Mouse (Mus musculus) heart, adult 18-20 months (tissue): ENCODE data around the gene Aldh18a1. TPM values are rescaled to one million over a fixed set of nuclear protein-coding genes. Genes with fewer than 3 reads are reported as not detected.

Experiments used
- DNase-seq, 2 experiments: peaks; one replicate each; pipeline ENCODE4 v3.0.0; 2021 to 2022; ENCODE audit warnings: mixed read lengths in 1 of 2
- total RNA-seq, 2 experiments: library from RNA; stranded (reverse); gene quantifications; 2 replicates each; pipeline ENCODE4 v1.2.3; 2021

Aldh18a1 gene
- total RNA-seq, 2 experiments from 2014 or later, result 6.4 to 7.9 TPM

DNA sequence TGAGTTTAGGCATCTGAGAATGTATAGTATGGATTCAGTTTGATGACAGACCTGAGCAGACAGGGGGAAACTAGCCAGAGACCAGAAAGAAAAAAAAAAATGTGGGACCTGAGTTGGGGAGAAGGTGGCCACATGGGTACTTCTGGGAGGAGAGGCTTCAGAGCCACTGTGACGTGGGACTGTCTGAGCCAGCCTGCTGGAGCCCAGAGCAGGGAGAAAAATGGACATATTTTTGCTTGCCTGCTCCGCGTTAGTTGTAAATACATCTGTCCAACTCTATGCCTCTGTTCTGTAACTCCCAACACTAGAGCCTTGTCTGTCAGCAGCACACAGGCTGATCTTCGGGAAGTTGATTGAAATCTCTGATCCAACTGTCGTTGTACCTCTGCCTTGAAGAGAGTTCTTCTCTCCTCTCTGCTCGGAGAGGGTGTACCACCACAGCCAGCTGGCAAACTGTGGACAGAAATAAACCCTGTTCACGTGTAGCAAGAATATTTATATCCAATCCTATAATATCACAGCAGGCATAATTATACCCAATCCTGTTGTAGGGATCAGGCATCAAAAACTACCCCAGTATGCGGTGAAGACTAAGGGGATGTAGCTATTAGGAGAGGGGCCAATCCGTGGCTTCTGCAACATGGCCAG lies 61.8 kb downstream of the Aldh18a1 start:
- DNase-seq, result no peak

GRCm38 (mm10) chr19:40523431-40524005 lies 64.7 kb downstream of the Aldh18a1 start:
- DNase-seq, result no peak

GRCm38 (mm10) chr19:40520403-40520802 lies 67.9 kb downstream of the Aldh18a1 start:
- DNase-seq, result no peak

DNA sequence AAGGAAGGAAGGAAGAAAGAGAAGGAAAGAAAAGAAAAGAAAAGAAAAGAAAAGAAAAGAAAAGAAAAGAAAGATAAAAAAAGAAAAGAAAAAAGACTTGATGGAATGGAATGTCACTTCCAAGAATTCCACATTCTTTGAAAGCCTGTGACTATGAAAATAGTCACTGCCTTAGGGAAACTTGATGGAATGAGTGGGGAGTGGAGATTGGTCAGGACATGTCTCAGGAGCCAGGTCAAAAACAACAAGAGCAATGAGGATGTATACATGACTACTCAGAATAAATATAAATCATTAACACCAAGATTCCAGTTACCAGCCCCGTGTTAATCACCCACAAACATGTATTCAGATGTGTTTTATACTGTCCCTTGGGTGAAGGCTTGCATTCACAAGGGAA lies 69.6 kb downstream of the Aldh18a1 start:
- no peak for DNase-seq

DNA sequence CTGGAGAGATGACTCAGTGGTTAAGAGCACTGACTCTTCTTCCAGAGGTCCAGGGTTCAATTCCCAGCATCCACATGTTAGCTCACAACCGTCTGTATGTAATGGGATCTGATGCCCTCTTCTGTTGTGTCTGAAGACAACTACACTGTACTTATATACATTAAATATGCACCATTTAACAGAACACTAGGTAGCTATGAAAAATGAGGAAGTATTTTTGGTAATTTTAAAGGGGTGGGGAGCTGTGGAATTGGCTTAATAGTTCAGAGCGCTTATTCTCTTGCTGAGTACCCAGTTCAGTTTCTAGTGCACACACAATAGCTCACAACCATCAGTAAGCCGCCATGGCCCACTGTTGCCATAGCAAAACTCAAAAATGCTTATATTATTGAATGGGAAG lies 72.7 kb downstream of the Aldh18a1 start:
- DNase-seq, result no peak

DNA sequence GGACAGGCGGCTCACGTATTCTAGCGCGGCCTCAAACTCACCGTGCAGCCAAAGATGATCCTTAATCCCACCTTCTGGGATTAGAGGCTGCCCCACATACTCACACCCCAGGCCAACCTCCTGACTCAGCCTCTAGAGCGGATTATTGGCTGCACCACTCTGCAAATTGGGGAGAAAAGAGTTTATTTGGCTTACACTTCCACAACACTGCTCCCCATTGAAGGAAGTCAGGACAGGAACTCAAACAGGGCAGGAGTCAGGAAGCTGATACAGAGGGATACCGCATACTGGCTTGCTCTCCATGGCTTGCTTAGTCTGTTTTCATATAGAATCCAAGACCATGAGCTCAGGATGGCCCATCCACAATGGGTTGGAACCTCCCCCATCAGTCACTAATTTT lies 73.9 kb downstream of the Aldh18a1 start:
- no peak for DNase-seq

DNA sequence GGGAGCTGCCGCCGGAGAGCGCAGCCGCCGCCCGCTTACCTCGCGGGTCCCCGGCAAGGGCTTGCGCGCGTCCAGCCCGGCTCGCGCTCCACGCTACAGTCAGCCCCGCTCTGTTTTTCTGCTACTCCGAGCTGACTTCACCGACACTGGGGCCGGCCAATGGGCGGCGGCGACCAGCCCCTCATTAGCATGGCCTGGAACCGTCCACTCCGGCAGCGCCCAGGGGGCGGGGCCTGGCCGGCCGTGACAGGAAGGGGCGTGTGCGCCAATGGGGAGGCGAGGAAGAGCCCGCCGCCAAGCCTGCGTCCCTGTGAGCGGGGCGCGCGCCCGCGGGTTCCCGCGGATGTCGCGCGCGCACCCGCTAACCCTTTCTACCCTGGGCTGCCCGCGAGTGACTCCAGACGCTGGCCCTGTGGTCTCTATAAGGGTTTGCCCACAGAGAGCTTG lies 74.6 kb downstream of the Aldh18a1 start, which contains the start of gene Sorbs1:
Sorbs1 (minus strand) TSS at position 148 of the 447 bp plus-strand sequence.
- peak; percentile 96 to 99 for DNase-seq

DNA sequence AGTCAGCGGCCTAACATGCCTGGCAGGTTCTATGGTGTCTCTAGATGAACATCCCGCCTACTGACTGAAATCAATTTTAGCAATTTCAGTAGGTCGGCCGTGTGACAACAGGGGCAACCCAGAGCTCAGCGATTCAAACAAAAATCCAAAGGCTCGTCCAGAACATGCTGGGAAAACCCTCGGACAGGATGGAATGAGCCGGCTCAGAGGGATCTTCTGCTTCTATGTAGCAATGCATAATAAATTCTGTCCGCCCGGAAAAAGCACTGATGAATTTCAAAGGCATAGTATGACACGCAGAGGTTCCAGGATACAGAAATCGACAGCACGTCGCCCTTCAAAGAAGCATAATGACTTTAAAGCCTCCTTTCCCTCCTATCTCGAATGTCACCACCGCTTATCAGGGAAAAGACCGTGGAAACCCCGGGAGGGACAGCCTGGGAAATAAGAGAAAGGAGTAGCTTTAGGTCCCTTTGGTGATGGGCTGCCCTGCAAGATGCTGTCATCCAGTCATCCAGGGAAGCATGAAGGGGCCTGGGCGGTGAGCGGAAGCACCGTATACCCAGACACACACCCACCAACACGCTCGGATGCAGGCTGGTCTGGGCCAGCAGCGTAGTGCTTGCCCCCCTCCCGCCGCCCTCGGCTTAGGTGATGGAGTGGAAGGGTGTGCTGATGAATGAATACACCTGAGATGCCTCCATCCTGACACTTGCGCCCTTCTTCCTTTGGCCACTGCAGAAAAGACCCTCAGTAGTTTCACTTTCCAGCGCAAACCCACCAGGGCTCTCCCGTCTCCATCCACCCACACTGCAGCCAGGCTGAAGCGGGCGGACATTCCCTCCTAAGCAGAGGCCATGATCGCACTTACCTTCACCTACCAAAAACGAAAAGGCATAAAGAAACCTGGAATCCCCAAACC lies 75.5 kb downstream of the Aldh18a1 start:
- peak in 1 of 2 experiments; percentile 71 for DNase-seq

DNA sequence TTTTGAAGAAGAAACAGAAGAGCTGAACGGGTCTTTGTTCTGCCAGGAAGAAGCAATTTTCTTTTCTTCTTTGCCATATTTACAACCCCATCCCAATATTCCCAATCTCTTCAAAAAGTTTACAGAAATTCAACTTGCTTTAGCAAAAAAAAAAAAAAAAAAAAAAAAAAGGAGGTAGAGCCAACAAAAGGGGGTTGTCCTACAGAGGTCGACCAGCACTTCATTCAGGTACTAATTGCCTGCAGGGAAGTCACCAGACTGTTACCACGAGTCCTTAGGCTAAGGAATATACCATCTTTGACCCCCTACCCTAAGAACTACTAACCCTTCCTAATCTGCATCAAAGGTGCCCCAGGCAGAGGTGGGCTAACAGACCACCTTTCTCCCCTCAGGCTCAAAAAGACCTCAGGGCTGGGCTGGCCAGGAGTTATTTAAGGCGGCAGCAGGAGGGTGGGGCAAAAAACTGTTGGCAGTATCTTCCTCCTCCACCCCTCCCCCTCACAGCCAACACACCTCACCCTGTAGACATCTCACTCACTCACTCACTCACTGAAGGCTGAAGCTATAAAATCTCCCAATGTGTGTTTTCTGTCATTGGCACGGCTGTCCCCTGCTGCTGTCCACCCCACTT lies 76.5 kb downstream of the Aldh18a1 start:
- peak; percentile 73 to 75 for DNase-seq

GRCm38 (mm10) chr19:40511100-40511439 lies 77.2 kb downstream of the Aldh18a1 start:
- DNase-seq, result no peak

DNA sequence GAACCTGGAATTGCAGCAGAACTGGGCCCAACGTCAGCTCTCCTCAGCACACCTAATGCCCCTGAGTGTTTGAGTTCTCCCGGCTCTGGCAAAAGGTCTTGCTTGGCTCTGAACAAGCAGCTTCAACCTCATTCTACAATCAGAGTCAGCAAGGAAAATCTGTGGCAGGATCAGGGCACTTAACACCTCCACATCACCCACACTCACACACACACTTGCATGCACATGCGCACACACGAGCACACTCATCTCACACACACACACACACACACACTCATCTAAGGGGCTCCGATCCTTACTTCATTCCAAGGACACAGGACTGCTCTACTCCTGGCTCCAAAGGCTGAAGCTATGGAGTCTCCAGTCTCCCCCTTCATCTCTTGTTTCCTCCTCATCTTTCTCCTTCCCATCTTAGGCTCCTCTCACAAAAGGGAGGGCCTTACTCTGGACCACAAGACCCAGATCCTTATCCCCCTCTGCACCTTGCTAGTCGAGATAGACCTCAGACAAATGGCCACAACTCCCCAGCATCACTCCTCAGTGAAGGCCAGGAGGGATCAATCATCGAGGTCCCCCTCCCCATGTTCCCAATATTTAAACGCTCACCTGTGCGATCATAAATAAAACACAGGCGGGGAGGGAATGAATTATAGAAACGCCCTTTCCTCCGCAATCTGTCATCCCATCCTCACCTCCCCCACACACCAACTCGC lies 77.7 kb downstream of the Aldh18a1 start:
- no peak for DNase-seq

DNA sequence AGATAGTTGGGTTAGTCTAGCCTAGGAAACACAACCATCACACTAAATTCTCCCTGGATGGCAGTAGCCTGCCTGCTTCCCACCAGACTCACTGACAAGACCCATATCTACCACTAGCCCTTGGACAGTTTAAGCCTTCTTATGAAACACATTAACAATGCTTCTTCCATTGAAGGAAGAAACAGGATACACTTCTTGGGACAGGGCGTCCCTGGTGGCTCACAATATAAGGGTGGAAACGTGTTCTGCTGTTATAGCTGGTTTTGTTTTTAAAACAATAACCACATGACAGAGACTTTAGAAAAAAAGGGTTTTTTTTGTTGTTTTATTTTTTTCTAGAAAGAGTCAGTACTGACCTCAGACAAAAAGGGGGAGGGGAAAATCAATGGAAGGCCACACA lies 79.0 kb downstream of the Aldh18a1 start:
- no peak for DNase-seq

DNA sequence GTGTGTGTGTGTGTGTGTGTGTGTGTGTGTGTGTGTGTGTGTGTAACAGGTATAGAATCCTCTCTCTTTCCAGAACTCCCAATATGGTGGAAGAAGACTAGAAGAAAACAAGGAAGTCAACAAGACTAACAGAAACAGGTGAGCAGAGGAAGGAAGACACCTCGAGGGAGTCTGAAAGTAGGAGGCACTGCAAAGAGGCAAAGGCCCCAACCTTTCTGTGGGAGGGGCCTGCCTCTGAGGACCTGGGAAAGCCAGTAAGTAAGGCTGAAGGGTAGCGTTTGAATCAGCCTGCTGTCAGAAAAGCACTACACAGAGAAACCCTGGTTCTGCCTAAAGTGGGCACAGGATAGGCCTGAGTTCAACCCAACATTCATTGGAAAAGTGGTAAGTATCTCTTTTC lies 79.4 kb downstream of the Aldh18a1 start:
- DNase-seq, result no peak

DNA sequence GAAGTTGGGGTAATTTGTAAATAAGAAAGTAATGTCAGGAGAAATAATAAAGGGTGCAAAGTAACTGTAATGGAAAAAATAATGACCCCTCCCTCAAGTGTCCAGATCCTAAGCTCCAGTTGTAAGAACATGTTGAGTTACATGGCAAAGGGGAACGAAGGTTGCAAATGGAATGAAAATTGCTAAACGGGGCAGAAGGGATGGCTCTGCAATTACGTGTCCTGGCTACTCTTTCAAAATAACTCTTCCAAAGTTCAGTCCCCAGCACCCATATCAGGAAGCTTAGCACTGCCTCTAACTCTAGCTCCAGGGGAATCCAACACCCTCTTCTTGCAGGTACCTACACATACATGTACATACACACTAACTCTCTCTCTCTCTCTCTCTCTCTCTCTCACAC lies 81.3 kb downstream of the Aldh18a1 start:
- DNase-seq, result no peak

- DNase-seq, result peak in 1 of 2 experiments; percentile 74
These were observed 83.9 kb downstream of the Aldh18a1 start for GRCm38 (mm10) chr19:40504336-40504735.

Other genes starting within 250 kb of the Aldh18a1 start
- gene Sorbs1, start 74.7 kb downstream of the Aldh18a1 start, total RNA-seq, result 100 to 1,000 TPM; 642 to 766 TPM
- 1 to 10 TPM; 7.1 to 7.2 TPM for gene Tctn3, start 23.8 kb upstream of the Aldh18a1 start, total RNA-seq
- gene Entpd1, start 23.9 kb upstream of the Aldh18a1 start, total RNA-seq, result 10 to 100 TPM; 21.1 to 22.2 TPM
- gene Cc2d2b, start 160.3 kb upstream of the Aldh18a1 start, total RNA-seq, result not detected
- 1 to 10 TPM; 3.0 to 3.3 TPM for gene Ccnj, start 242.8 kb upstream of the Aldh18a1 start, total RNA-seq